ENCODE assay signal across 24 mouse cellular contexts in the genomic region with DNA sequence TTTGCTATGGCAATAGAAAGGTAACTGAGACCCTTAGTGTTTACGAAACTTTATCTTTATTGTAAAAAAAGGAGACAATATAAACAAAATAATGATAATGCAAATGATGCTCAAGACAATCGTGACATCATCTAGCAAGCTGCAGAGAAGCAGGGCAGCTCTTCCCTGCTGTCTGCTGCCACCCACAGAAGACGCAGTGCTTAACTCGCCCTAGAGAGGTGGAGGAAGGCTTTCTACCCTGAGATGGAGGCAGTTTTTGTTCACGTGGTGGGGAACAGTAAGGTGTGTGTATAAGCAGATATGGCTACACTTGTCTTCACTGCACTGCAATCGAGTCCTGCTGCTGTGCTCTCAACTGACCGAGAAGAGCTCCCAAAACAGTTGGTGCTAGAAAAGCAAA. TPM values are rescaled to one million over a fixed set of nuclear protein-coding genes. Genes with fewer than 3 reads are reported as not detected.
A peak's percentile ranks its signal among the peaks of the same experiment; 100 is the strongest.
DNase-seq lines count a peak whose midpoint lies in the region; TF ChIP-seq lines count a peak whose summit lies in the region.
"Had no signal": no experiment of that assay in that cellular context is flagged by ENCODE, and none has a peak within 500 bp of the region (broad histone marks: within the 10 kb centered on the region; RNA-seq: fewer than 3 reads in every experiment).

No protein-coding gene starts in this region.

- H3K27ac ChIP-seq in cortical plate, adult 2 months (ENCODE audit: insufficient read depth, low read length) = no peak overlapping the region
- H3K27ac ChIP-seq: embryonic facial prominence, embryonic 10.5 days; embryonic facial prominence, embryonic 12.5 days; forebrain, embryonic 13.5 days; forebrain, embryonic 15.5 days had no signal

- intact Hi-C loops in left cerebral cortex, postnatal 25 days (cut with DNase I) = no loop called here

- peak; percentile 46 for DNase-seq in heart, adult 11 months
- DNase-seq in heart, postnatal 4 days = no peak
- peak; percentile 51 for DNase-seq in brain, adult 2 months (ENCODE audit: low read depth, low spot score)
- DNase-seq in left cerebral cortex, postnatal 25 days (ENCODE audit: low spot score in 2 of 2) = no peak
- DNase-seq: adrenal gland, adult 8-10 months; adrenal gland, postnatal 14 days; adrenal gland, postnatal 36 days; cerebellum, adult 11 months; cerebellum, adult 18-20 months; cerebellum, adult 8-10 months; cerebellum, adult 9-11 months; cerebellum, postnatal 14 days; cerebellum, postnatal 36 days; forebrain, postnatal 0 days had no signal

- no peaks in the 10 kb centered on the region for H3K4me1 ChIP-seq in cortical plate, adult 2 months (ENCODE audit: control insufficient read depth, insufficient read depth, low read length)
- H3K4me1 ChIP-seq: embryonic facial prominence, embryonic 10.5 days; embryonic facial prominence, embryonic 12.5 days; forebrain, embryonic 13.5 days; forebrain, embryonic 15.5 days had no signal

- no peak for TF ChIP-seq CTCF in cortical plate, adult 2 months (IDR thresholded peaks at IDR 0.05; ENCODE audit: extremely low read depth, insufficient read depth, low read length)

- TF ChIP-seq POLR2A in cortical plate, adult 2 months (IDR thresholded peaks at IDR 0.05; ENCODE audit: extremely low read depth, insufficient read depth, low read length) = peak; percentile 34; the same call in 1 of the 2 replicates

- H3K4me3 ChIP-seq in cortical plate, adult 2 months (ENCODE audit: insufficient read depth, low read length) = no peak overlapping the region
- H3K4me3 ChIP-seq: embryonic facial prominence, embryonic 10.5 days; embryonic facial prominence, embryonic 12.5 days; forebrain, embryonic 13.5 days; forebrain, embryonic 15.5 days had no signal

RNA-seq across cellular contexts. Expression of gene Rabl2, which starts 9.2 kb away (rescaled TPM):
- total RNA-seq in heart, postnatal 4 days (2021) = 1 to 10 TPM; 6.9 to 8.3 TPM
- 96.6 and 101 TPM in 2 replicates for polyA plus RNA-seq in cortical plate, adult 2 months (2012; rRNA removed)
- total RNA-seq in left cerebral cortex, postnatal 25 days (2021) = 10 to 100 TPM; 36.9 to 37.1 TPM

RNA-seq across cellular contexts. Expression of gene Acr, which starts 14.4 kb away (rescaled TPM):
- 1 to 10 TPM in 1 of 2 experiments, under 1 TPM in 1; 0.76 to 1.3 TPM for total RNA-seq in heart, postnatal 4 days (2021)
- polyA plus RNA-seq in cortical plate, adult 2 months (2012; rRNA removed) = 3.2 and 4.4 TPM in 2 replicates
- total RNA-seq in left cerebral cortex, postnatal 25 days (2021) = 1 to 10 TPM; 1.1 to 1.5 TPM
- total RNA-seq: adrenal gland, adult 18-20 months; adrenal gland, postnatal 36 days; common myeloid progenitor, adult 5-6 weeks; ES-E14; MEL had no signal
- polyA plus RNA-seq: C2C12; embryonic facial prominence, embryonic 10.5 days had no signal

Comparison
In these comparisons a context has a peak if more than half of its experiments do, and no peak if none do; other contexts are left out.
1. DNase-seq: peak in heart, adult 11 months (single experiment) and brain, adult 2 months (single experiment); none in heart, postnatal 4 days (single experiment) and left cerebral cortex, postnatal 25 days (0 of 2).
2. RNA of gene Rabl2, which starts 9.2 kb away (total RNA-seq): 36.9 to 37.1 TPM in left cerebral cortex, postnatal 25 days; 6.9 to 8.3 TPM in heart, postnatal 4 days; every median in the first group is over 4 times any median in the second.